In genomic region chr1:162109437-162109813, GRCm38 (mm10) we compare ENCODE assay signal across 8 mouse cellular contexts.
DNase-seq lines count a peak whose midpoint lies in the region; ATAC-seq and TF ChIP-seq lines count a peak whose summit lies in the region.

No protein-coding gene starts in this region.

- no peak for TF ChIP-seq EP300 in liver, postnatal 0 days (IDR thresholded peaks at IDR 0.05; ENCODE audit: low read depth)

- H3K9ac ChIP-seq in liver, adult 2 months (ENCODE audit: low read depth, low read length): no peak overlapping the region
- no peak overlapping the region for H3K9ac ChIP-seq in liver, postnatal 0 days (replicated peaks)
- no peak overlapping the region for H3K9ac ChIP-seq in intestine, embryonic 16.5 days (ENCODE audit: low read depth, low read length)
- no peak overlapping the region for H3K9ac ChIP-seq in midbrain, embryonic 15.5 days

- intact Hi-C loops in left cerebral cortex, postnatal 36 days (cut with DNase I): loop anchor here (10.0 kb wide), 1 partner anchor 205 kb away; no protein-coding TSS in a partner anchor
- intact Hi-C loops in left cerebral cortex, postnatal 14 days (cut with DNase I): no loop called here

- H3K27me3 ChIP-seq in liver, adult 2 months (ENCODE audit: control insufficient read depth, insufficient read depth, low read length): no peaks in the 10 kb centered on the region
- no peaks in the 10 kb centered on the region for H3K27me3 ChIP-seq in liver, postnatal 0 days (ENCODE audit: insufficient read depth, low read length)
- no peaks in the 10 kb centered on the region for H3K27me3 ChIP-seq in embryonic facial prominence, embryonic 10.5 days (replicated peaks; ENCODE audit: low read depth, poor library complexity, severe bottlenecking)
- no peaks in the 10 kb centered on the region for H3K27me3 ChIP-seq in intestine, embryonic 16.5 days (replicated peaks; ENCODE audit: control insufficient read depth, insufficient read depth, low read length)
- H3K27me3 ChIP-seq in midbrain, embryonic 15.5 days (replicated peaks): no peaks in the 10 kb centered on the region

- ATAC-seq in liver, postnatal 0 days: no peak
- ATAC-seq in intestine, embryonic 16.5 days: peak; percentile 31
- 0 out of 2 replicates have a peak, but pooled peaks have one; percentile 35 for ATAC-seq in midbrain, embryonic 15.5 days (replicated peaks)

- no peaks in the 10 kb centered on the region for H3K79me2 ChIP-seq in liver, adult 2 months (ENCODE audit: control insufficient read depth, insufficient read depth, low read length)

- DNase-seq in liver, adult 2 months (ENCODE audit: extremely low read depth, low read depth, low spot score): peak; percentile 3
- no peak for DNase-seq in liver, postnatal 0 days
- peak; percentile 47 for DNase-seq in embryonic facial prominence, embryonic 10.5 days (ENCODE audit: low spot score)
- no peak for DNase-seq in left cerebral cortex, postnatal 36 days (ENCODE audit: low spot score in 2 of 2)
- no peak for DNase-seq in adrenal gland, adult 8-10 months
- DNase-seq in left cerebral cortex, postnatal 14 days (ENCODE audit: low spot score in 2 of 2): no peak

- H3K4me1 ChIP-seq in liver, adult 2 months (ENCODE audit: control insufficient read depth, insufficient read depth, low read length): no peaks in the 10 kb centered on the region
- H3K4me1 ChIP-seq in liver, postnatal 0 days (ENCODE audit: insufficient read depth): peaks cover under 1% of the 10 kb centered on the region; the same call in 1 of the 2 replicates
- peaks cover 32% of the 10 kb centered on the region for H3K4me1 ChIP-seq in embryonic facial prominence, embryonic 10.5 days
- H3K4me1 ChIP-seq in intestine, embryonic 16.5 days (ENCODE audit: control insufficient read depth, insufficient read depth, low read length): 0 out of 2 replicates have a peak, but pooled peaks cover 5% of the 10 kb centered on the region
- peaks cover 14% of the 10 kb centered on the region for H3K4me1 ChIP-seq in midbrain, embryonic 15.5 days

- H3K27ac ChIP-seq in liver, adult 2 months (replicated peaks; ENCODE audit: insufficient read depth, low read depth, low read length): no peak overlapping the region
- H3K27ac ChIP-seq in liver, postnatal 0 days (ENCODE audit: low read depth): no peak overlapping the region
- peak overlapping the region; percentile 57 for H3K27ac ChIP-seq in embryonic facial prominence, embryonic 10.5 days (replicated peaks)
- H3K27ac ChIP-seq in intestine, embryonic 16.5 days (ENCODE audit: low read length): peak overlapping the region; percentile 60
- H3K27ac ChIP-seq in midbrain, embryonic 15.5 days: no peak overlapping the region

- no peak for TF ChIP-seq POLR2A in liver, adult 2 months (IDR thresholded peaks at IDR 0.05; ENCODE audit: extremely low read depth, insufficient read depth, low read length)

- no peak overlapping the region for H3K4me2 ChIP-seq in liver, postnatal 0 days (ENCODE audit: low read depth, low read length)
- no peak overlapping the region for H3K4me2 ChIP-seq in intestine, embryonic 16.5 days (ENCODE audit: low read depth, low read length)
- H3K4me2 ChIP-seq in midbrain, embryonic 15.5 days: no peak overlapping the region

- no peak for TF ChIP-seq CTCF in liver, adult 2 months (IDR thresholded peaks at IDR 0.05; ENCODE audit: low read depth, low read length)
- no peak for TF ChIP-seq CTCF in liver, postnatal 0 days (IDR thresholded peaks at IDR 0.05; ENCODE audit: low read depth)

- WGBS in liver, adult 2 months: 62% methylated on average over 7 of the region's 7 CpGs
- 71% methylated on average over 7 of the region's 7 CpGs for WGBS in liver, postnatal 0 days (ENCODE audit: insufficient replicate concordance)
- 68% methylated on average over 7 of the region's 7 CpGs for WGBS in embryonic facial prominence, embryonic 10.5 days
- WGBS in intestine, embryonic 16.5 days: 58% methylated on average over 7 of the region's 7 CpGs
- 61% methylated on average over 7 of the region's 7 CpGs for WGBS in midbrain, embryonic 15.5 days

- H3K36me3 ChIP-seq in liver, adult 2 months (ENCODE audit: control insufficient read depth, insufficient read depth, low read length): no peaks in the 10 kb centered on the region
- H3K36me3 ChIP-seq in liver, postnatal 0 days (replicated peaks; ENCODE audit: insufficient read depth, low read length): no peaks in the 10 kb centered on the region
- H3K36me3 ChIP-seq in embryonic facial prominence, embryonic 10.5 days (replicated peaks): no peaks in the 10 kb centered on the region
- H3K36me3 ChIP-seq in intestine, embryonic 16.5 days (ENCODE audit: control insufficient read depth, insufficient read depth, low read length): no peaks in the 10 kb centered on the region
- no peaks in the 10 kb centered on the region for H3K36me3 ChIP-seq in midbrain, embryonic 15.5 days (replicated peaks)

- H3K9me3 ChIP-seq in liver, postnatal 0 days (ENCODE audit: low read length): no peaks in the 10 kb centered on the region
- H3K9me3 ChIP-seq in embryonic facial prominence, embryonic 10.5 days: no peaks in the 10 kb centered on the region
- H3K9me3 ChIP-seq in intestine, embryonic 16.5 days (ENCODE audit: control insufficient read depth, low read length): no peaks in the 10 kb centered on the region
- H3K9me3 ChIP-seq in midbrain, embryonic 15.5 days: no peaks in the 10 kb centered on the region

- H3K4me3 ChIP-seq in liver, adult 2 months (ENCODE audit: insufficient read depth, low read depth, low read length): no peak overlapping the region
- no peak overlapping the region for H3K4me3 ChIP-seq in liver, postnatal 0 days (ENCODE audit: low read depth, low read length)
- no peak overlapping the region for H3K4me3 ChIP-seq in embryonic facial prominence, embryonic 10.5 days
- no peak overlapping the region for H3K4me3 ChIP-seq in intestine, embryonic 16.5 days (ENCODE audit: low read length)
- H3K4me3 ChIP-seq in midbrain, embryonic 15.5 days: no peak overlapping the region

Comparison
In these comparisons a context has a peak if more than half of its experiments do, and no peak if none do; other contexts are left out.
1. DNase-seq: peak in liver, adult 2 months (single experiment) and embryonic facial prominence, embryonic 10.5 days (single experiment); none in liver, postnatal 0 days (single experiment), left cerebral cortex, postnatal 36 days (0 of 2), adrenal gland, adult 8-10 months (single experiment) and left cerebral cortex, postnatal 14 days (0 of 2).
2. H3K27ac ChIP-seq: peak in embryonic facial prominence, embryonic 10.5 days (single experiment) and intestine, embryonic 16.5 days (single experiment); none in liver, adult 2 months (single experiment), liver, postnatal 0 days (single experiment) and midbrain, embryonic 15.5 days (single experiment).